Mouse (Mus musculus) myocyte (in vitro differentiated cells): ENCODE measurements around the gene Wnt5a. TPM values are rescaled to one million over a fixed set of nuclear protein-coding genes. Genes with fewer than 3 reads are reported as not detected.

Experiments
- H3K27me3 ChIP-seq: one replicate; pipeline ENCODE4 v1.6.1; 2011; ENCODE audit not compliant: control insufficient read depth, insufficient read depth, insufficient read length
- H3K36me3 ChIP-seq: one replicate; pipeline ENCODE4 v1.6.1; 2011; ENCODE audit not compliant: control insufficient read depth, insufficient read depth
- H3K4me2 ChIP-seq: one replicate; pipeline ENCODE4 v1.6.1; 2011; ENCODE audit warnings: low read depth, control low read depth
- H3K4me3 ChIP-seq: one replicate; pipeline ENCODE4 v1.5.1; 2011; ENCODE audit warnings: mild to moderate bottlenecking, control low read depth, moderate library complexity
- H3K79me2 ChIP-seq: one replicate; pipeline ENCODE4 v1.6.1; 2011; ENCODE audit not compliant: control insufficient read depth, insufficient read depth
- H3ac ChIP-seq: one replicate; pipeline ENCODE4 v1.6.1; 2011; ENCODE audit not compliant: control insufficient read depth, insufficient read length
- CEBPB ChIP-seq: IDR thresholded peaks from 2 replicates; pipeline ENCODE4 v1.6.1; 2011; ENCODE audit warnings: mild to moderate bottlenecking, moderate library complexity; ENCODE audit not compliant: poor library complexity, insufficient read depth, severe bottlenecking
- E2F4 ChIP-seq: IDR thresholded peaks from one replicate; pipeline ENCODE4 v1.6.1; 2011; ENCODE audit warnings: mild to moderate bottlenecking, control low read depth, moderate library complexity; ENCODE audit not compliant: insufficient read depth
- MAX ChIP-seq: IDR thresholded peaks from one replicate; pipeline ENCODE4 v1.6.1; 2011; ENCODE audit warnings: low read depth, mild to moderate bottlenecking, control low read depth
- MYOD1 ChIP-seq, 3 experiments: IDR thresholded peaks; one replicate each; pipeline ENCODE4 v1.6.1; 2011; ENCODE audit warnings: control low read depth in 2 of 3, low read depth in 2 of 3, mild to moderate bottlenecking in 2 of 3, moderate library complexity in 1 of 3; ENCODE audit not compliant: insufficient read length in 2 of 3, control insufficient read depth in 1 of 3
- MYOG ChIP-seq, 3 experiments: IDR thresholded peaks; one replicate each; pipeline ENCODE4 v1.6.1; 2011; ENCODE audit warnings: control low read depth in 2 of 3, low read depth in 2 of 3, mild to moderate bottlenecking in 2 of 3; ENCODE audit not compliant: insufficient read length in 2 of 3, control insufficient read depth in 1 of 3, insufficient read depth in 1 of 3
- POLR2A ChIP-seq: IDR thresholded peaks from one replicate; pipeline ENCODE4 v1.6.1; 2011; ENCODE audit warnings: low read depth, mild to moderate bottlenecking, control low read depth, moderate library complexity; ENCODE audit not compliant: insufficient read length
- POLR2AphosphoS2 ChIP-seq: IDR thresholded peaks from one replicate; pipeline ENCODE4 v1.6.1; 2011; ENCODE audit warnings: low read depth, control low read depth; ENCODE audit not compliant: insufficient read length
- REST ChIP-seq: IDR thresholded peaks from one replicate; pipeline ENCODE4 v1.6.1; 2011; ENCODE audit warnings: mild to moderate bottlenecking, control low read depth, moderate library complexity; ENCODE audit not compliant: insufficient read depth, insufficient read length
- SRF ChIP-seq: IDR thresholded peaks from one replicate; pipeline ENCODE4 v1.6.1; 2011; ENCODE audit warnings: low read depth; ENCODE audit not compliant: control insufficient read depth, insufficient read length
- TCF12 ChIP-seq: IDR thresholded peaks from one replicate; pipeline ENCODE4 v1.6.1; 2011; ENCODE audit warnings: mild to moderate bottlenecking, control low read depth; ENCODE audit not compliant: poor library complexity, insufficient read depth, severe bottlenecking
- TCF3 ChIP-seq: IDR thresholded peaks from one replicate; pipeline ENCODE4 v1.6.1; 2011; ENCODE audit warnings: low read depth, control low read depth; ENCODE audit not compliant: insufficient read length
- USF1 ChIP-seq: IDR thresholded peaks from one replicate; pipeline ENCODE4 v1.6.1; 2011; ENCODE audit warnings: low read depth, mild to moderate bottlenecking, control low read depth, moderate library complexity
- polyA plus RNA-seq: library from polyadenylated mRNA; unstranded; fragments of >200 nt; fragmentation: generic; extraction: Trizol; gene quantifications from one replicate; pipeline ENCODE4 v1.2.1, GENCODE M21; 2012; ENCODE audit warnings: missing spikeins

Gene Wnt5a
- polyA plus RNA-seq, 1 experiment: 1.3 TPM

GRCm38 (mm10) chr14:28480866-28481265 lies 23.7 kb upstream of the Wnt5a start:
- H3K4me2 ChIP-seq: no peak overlapping the region
- no peak for TF ChIP-seq MYOG (IDR thresholded peaks at IDR 0.05; ENCODE audit: control insufficient read depth in 1 of 3, insufficient read depth in 1 of 3, insufficient read length in 2 of 3, low read depth in 2 of 3)
- no peak for TF ChIP-seq SRF
- no peak for TF ChIP-seq USF1

GRCm38 (mm10) chr14:28493806-28494205 lies 10.7 kb upstream of the Wnt5a start:
- no peak overlapping the region for H3ac ChIP-seq
- H3K4me2 ChIP-seq: no peak overlapping the region
- no peak overlapping the region for H3K4me3 ChIP-seq
- H3K27me3 ChIP-seq: no peaks in the 10 kb centered on the region
- no peaks in the 10 kb centered on the region for H3K36me3 ChIP-seq
- no peak for TF ChIP-seq MAX
- TF ChIP-seq CEBPB: no peak
- TF ChIP-seq MYOD1 (IDR thresholded peaks at IDR 0.05; ENCODE audit: control insufficient read depth in 1 of 3, insufficient read length in 2 of 3, low read depth in 2 of 3): no peak
- TF ChIP-seq POLR2A: no peak
- no peak for TF ChIP-seq TCF12
- no peak for TF ChIP-seq SRF
- TF ChIP-seq POLR2AphosphoS2: no peak
- TF ChIP-seq TCF3: no peak
- no peak for TF ChIP-seq E2F4
- no peak for TF ChIP-seq MYOG (IDR thresholded peaks at IDR 0.05; ENCODE audit: control insufficient read depth in 1 of 3, insufficient read depth in 1 of 3, insufficient read length in 2 of 3, low read depth in 2 of 3)
- TF ChIP-seq USF1: no peak
- TF ChIP-seq REST: no peak
- H3K79me2 ChIP-seq: no peaks in the 10 kb centered on the region

More at GRCm38 (mm10) chr14:28480866-28481265, 23.7 kb upstream of the Wnt5a start:
- Histone ChIP-seq H3ac (no peak overlapping the region), H3K36me3 (no peaks in the 10 kb centered on the region), H3K79me2 (no peaks in the 10 kb centered on the region), H3K4me3 (no peak overlapping the region), H3K27me3 (no peaks in the 10 kb centered on the region)

GRCm38 (mm10) chr14:28494273-28494672 lies 10.3 kb upstream of the Wnt5a start:
- no peaks in the 10 kb centered on the region for H3K27me3 ChIP-seq
- TF ChIP-seq MYOD1 (IDR thresholded peaks at IDR 0.05; ENCODE audit: control insufficient read depth in 1 of 3, insufficient read length in 2 of 3, low read depth in 2 of 3): no peak
- no peak for TF ChIP-seq USF1
- TF ChIP-seq POLR2AphosphoS2: no peak
- no peak for TF ChIP-seq SRF
- TF ChIP-seq TCF3: no peak
- no peaks in the 10 kb centered on the region for H3K79me2 ChIP-seq
- H3K4me2 ChIP-seq: no peak overlapping the region
- H3K4me3 ChIP-seq: no peak overlapping the region
- no peak overlapping the region for H3ac ChIP-seq
- no peaks in the 10 kb centered on the region for H3K36me3 ChIP-seq

GRCm38 (mm10) chr14:28501216-28501878 lies 3.2 kb upstream of the Wnt5a start:
- Histone ChIP-seq H3K79me2 (no peaks in the 10 kb centered on the region), H3K4me3 (no peak overlapping the region), H3K4me2 (no peak overlapping the region), H3K36me3 (no peaks in the 10 kb centered on the region), H3ac (no peak overlapping the region), H3K27me3 (peaks cover 23% of the 10 kb centered on the region)
- no peak for TF ChIP-seq POLR2AphosphoS2
- TF ChIP-seq CEBPB: no peak
- no peak for TF ChIP-seq POLR2A
- TF ChIP-seq USF1: no peak
- TF ChIP-seq MYOG (IDR thresholded peaks at IDR 0.05; ENCODE audit: control insufficient read depth in 1 of 3, insufficient read depth in 1 of 3, insufficient read length in 2 of 3, low read depth in 2 of 3): no peak
- no peak for TF ChIP-seq MYOD1 (IDR thresholded peaks at IDR 0.05; ENCODE audit: control insufficient read depth in 1 of 3, insufficient read length in 2 of 3, low read depth in 2 of 3)
- TF ChIP-seq REST: no peak
- TF ChIP-seq MAX: no peak
- no peak for TF ChIP-seq SRF
- no peak for TF ChIP-seq TCF3
- no peak for TF ChIP-seq TCF12
- TF ChIP-seq E2F4: no peak

- TF ChIP-seq POLR2A: no peak
- no peak for TF ChIP-seq USF1
- TF ChIP-seq MYOD1 (IDR thresholded peaks at IDR 0.05; ENCODE audit: control insufficient read depth in 1 of 3, insufficient read length in 2 of 3, low read depth in 2 of 3): no peak
- no peak for TF ChIP-seq TCF12
- Histone ChIP-seq H3ac (no peak overlapping the region), H3K4me3 (no peak overlapping the region), H3K36me3 (no peaks in the 10 kb centered on the region), H3K79me2 (no peaks in the 10 kb centered on the region), H3K27me3 (peaks cover 25% of the 10 kb centered on the region), H3K4me2 (no peak overlapping the region)
Measured at GRCm38 (mm10) chr14:28503276-28503675, 1.3 kb upstream of the Wnt5a start.
